Mouse (Mus musculus) inflammation-experienced regulatory T-cells, adult 6 months (primary cell): ENCODE data around the gene Srrm2. TPM values are rescaled to one million over a fixed set of nuclear protein-coding genes. Genes with fewer than 3 reads are reported as not detected.
"Not testable (repeated sequence)": the region's sequence is repeated elsewhere in the genome, so short reads cannot be mapped to it uniquely, and the experiment has no call there.

Source experiments
- ATAC-seq: one replicate; pipeline ENCODE4 v1.8.0; 2017
- polyA plus RNA-seq, 3 experiments: library from polyadenylated mRNA; unstranded; fragments of 100-300 nt; shearing (Covaris generic); gene quantifications; one replicate each; pipeline ENCODE4 v1.2.1; 2017

Srrm2 gene
- polyA plus RNA-seq, 3 experiments from 2014 or later = 271 to 328 (median 302) TPM

- ATAC-seq = no peak
Measured at GRCm38 (mm10) chr17:23770493-23770892, 19.8 kb upstream of the Srrm2 start.

GRCm38 (mm10) chr17:23770896-23771283, 19.4 kb upstream of the Srrm2 start:
- no peak for ATAC-seq

GRCm38 (mm10) chr17:23771284-23772218, 18.8 kb upstream of the Srrm2 start, which contains the start of gene Flywch1:
Gene Flywch1 (minus strand): TSS chr17:23771602.
- ATAC-seq = peak; percentile 99

- not testable (repeated sequence) for ATAC-seq
Measured at GRCm38 (mm10) chr17:23772219-23772556, 18.1 kb upstream of the Srrm2 start.

GRCm38 (mm10) chr17:23773676-23774075, 16.7 kb upstream of the Srrm2 start:
- ATAC-seq = no peak

GRCm38 (mm10) chr17:23774090-23774489, 16.2 kb upstream of the Srrm2 start:
- ATAC-seq = peak; percentile 54

- ATAC-seq = no peak
Measured at GRCm38 (mm10) chr17:23776216-23776615, 14.1 kb upstream of the Srrm2 start.

DNA sequence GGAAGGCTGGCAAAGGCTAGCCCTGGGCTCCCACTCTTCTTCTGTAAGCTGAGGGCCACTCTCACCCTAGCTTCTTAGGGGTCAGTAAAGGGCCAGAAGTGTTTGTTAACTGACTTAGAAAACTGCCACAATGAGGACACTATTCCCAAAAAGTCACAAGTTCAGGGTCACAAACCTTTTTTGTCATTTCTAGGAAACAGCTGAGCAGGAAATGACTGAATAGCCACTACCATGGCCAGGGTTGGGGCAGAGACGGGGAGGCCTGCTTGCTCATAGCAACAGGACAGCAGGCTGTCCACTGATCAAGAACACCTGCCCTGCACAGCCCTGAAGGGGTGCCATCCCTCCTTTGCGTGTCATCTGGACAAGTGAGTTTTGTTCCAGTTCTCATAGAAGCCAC, 13.2 kb upstream of the Srrm2 start:
- no peak for ATAC-seq

GRCm38 (mm10) chr17:23778447-23778846, 11.9 kb upstream of the Srrm2 start:
- ATAC-seq = no peak

GRCm38 (mm10) chr17:23783352-23783751, 7.0 kb upstream of the Srrm2 start:
- ATAC-seq = no peak

DNA sequence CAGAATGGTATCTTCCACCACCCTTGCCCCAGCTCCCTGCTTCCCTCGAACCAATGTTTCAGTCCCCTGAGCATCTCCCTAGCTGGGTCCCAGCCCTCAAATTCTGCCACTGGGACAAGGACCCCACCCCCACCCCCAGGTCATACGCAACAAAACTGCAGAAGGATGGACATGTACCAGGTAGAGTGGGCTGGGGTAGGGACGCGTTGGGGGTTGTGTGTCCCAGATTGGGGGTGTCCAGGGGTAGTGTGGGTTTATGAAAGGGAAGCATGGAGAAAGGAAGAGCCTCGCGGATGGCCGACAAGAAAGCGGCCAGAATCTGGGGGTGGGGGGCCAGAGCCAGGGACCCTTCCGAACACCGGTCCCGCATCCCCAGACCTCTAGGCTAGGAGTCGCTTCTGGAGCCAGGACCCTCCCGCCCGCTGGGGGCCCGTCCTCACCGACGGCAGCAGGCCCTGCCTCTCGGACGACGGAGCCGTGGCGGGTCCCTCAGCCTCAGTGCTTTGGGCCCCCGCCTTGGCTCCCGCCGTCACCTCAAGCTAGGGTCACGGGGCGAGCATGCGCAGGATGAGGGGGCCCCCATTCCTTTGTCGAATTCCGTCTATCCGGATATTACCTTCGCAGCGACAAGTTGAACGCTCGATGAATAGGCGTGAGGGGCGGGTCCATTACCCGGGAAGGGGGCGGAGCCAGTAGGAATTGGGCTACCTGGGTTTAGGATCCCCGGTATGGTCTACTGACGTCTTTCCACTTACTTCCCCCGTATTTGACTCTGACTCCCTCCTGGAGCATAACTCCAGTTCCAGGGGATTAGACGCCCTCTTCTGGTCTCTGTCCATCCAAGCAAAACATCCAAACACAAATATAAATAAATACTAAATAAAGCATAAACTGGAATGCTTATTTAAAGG, 4.5 kb upstream of the Srrm2 start, which contains the start of gene Flywch2:
Flywch2 (minus strand) TSS at position 521 of the 911 bp plus-strand sequence.
- peak; percentile 93 for ATAC-seq

GRCm38 (mm10) chr17:23786510-23786931, 3.8 kb upstream of the Srrm2 start:
- peak; percentile 25 for ATAC-seq

DNA sequence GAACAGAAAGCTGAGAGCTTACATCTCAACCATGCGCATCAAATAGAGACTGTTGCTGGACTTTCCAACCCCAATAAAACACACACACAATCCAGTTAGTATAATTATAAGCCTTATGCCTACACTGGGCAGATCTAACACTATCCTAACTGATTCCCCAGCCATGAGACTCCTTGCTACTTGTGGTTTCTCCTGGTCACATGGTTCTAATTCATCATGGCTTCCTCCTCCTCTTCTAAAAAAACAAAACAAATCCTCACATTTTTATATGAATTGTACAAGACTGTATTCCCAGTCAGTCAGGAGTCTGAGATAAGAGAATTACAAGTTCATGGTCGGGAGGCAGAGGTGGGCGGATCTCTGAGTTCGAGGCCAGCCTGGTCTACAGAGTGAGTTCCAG, 1.4 kb upstream of the Srrm2 start:
- ATAC-seq = no peak

GRCm38 (mm10) chr17:23789749-23790268, 523 bp upstream of the Srrm2 start:
- no peak for ATAC-seq

GRCm38 (mm10) chr17:23791079-23791357, 686 bp downstream of the Srrm2 start:
- ATAC-seq = peak; percentile 27

DNA sequence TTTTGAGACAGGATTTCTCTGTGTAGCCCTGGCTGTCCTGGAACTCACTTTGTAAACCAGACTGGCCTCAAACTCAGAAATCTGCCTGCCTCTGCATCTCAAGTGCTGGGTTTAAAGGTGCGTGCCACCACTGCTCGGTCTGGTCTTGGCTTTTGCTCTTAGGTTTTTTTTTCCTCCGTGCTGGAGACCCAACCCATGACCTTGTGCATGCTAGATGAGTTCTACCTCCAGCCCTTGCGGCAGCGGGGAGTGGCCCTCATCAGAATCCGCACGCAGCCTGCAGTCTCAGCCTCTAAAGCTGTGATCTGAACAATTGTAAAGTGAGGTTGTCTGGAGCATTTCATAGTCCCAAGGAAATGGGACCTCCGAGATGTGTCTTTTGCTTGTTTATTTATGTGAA, 5.0 kb downstream of the Srrm2 start:
- no peak for ATAC-seq

DNA sequence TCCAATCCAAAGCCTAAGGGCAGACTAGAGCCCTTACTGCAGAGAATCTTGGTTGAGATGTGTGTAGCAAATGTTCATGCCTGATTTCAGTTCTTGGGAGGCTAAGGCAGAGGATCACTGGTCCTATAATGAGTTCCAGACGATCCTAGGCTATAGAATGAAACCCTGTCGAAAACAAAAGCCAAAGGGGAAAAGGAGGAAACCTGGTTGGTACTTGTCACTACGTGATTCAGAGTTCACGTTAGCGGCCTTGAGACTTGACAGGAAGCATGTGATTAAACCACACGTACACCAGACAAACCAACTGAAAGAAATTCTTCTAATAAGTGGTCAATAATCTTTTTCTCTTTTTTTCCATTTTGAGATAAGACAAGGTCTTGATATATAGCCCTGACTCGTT, 7.0 kb downstream of the Srrm2 start:
- ATAC-seq = peak; percentile 95

DNA sequence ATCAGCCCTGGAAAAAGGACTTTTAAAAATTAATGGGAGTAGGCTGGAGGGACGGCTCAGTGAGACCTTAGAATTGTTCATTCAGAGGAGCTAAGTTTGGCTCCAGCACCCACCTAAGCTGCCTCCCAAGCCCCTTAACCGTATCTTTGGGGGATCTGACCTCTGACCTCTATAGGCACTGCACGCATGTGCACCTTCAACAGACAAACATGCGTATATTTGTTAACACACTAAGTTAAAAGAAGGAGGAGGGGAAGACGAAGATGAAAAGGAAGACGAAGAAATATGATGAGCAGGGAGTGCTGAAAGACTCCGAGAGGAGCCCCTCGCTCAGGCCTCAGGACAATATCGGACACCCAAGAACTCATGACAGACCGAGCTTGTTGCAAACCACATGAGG, 11.3 kb downstream of the Srrm2 start:
- ATAC-seq = no peak

DNA sequence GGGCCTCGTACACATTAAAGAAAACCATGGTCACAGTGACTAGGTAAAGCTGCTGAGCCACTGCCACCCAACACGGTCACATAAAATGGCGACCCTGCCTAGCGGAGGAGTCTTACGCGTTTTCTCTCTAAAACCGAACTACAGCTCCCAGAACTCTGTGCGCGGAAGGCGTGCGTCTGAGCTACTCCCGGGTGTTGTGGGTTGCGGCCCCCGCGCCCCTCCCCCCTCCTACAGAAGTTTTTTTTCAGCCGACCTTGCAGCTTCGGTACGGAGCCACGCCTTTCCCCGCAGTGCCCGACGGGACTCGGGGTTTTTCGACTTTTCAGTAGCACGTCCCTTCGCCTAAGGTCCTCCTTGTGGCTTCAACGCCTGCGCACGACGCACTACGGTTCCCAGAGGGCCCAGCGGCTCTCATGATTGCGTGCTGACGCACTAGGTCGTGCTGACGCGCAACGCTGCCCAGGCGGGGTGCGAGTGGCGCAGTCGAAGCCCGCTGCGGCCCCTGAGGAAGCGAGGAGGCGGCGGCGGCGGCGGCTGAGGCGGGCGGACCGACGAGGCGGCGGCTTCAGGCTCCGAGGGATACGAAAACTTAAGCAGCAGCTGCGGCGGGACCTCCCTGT, 12.5 kb downstream of the Srrm2 start:
- ATAC-seq = peak; percentile 87

GRCm38 (mm10) chr17:23803366-23804041, 13.2 kb downstream of the Srrm2 start:
- ATAC-seq = no peak

DNA sequence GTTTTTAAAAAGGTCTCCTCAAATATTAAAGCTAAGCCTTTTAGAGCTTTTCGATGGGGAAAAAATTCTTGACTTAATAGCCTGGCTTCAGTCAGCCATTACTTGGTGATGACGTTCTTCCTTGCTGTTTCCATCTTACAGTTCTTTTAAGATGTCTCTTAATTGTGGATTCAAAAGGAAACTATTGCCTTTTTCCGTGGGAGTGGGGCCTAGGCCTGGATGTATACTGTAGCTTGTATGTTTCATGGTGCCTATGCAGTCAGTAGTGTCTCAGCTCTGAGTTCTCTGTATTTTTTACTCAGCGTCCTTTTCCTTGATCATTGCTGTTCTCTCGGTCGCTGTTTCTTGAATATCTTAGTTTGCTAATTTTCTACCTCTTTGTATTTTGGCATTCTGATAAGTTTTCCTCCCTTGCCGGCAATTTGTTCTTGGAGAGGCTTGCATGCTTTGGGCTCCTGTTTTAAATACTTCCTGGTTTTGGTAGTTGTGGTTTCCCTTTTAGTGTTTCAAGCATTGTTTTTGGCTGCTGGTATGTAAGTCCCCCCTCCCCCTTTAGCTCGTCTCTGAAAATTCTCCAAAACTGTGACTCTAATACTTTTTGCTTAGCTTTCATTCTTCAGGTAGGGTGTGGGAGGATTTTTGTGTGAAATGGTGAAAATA, 14.2 kb downstream of the Srrm2 start:
- peak; percentile 8 for ATAC-seq

DNA sequence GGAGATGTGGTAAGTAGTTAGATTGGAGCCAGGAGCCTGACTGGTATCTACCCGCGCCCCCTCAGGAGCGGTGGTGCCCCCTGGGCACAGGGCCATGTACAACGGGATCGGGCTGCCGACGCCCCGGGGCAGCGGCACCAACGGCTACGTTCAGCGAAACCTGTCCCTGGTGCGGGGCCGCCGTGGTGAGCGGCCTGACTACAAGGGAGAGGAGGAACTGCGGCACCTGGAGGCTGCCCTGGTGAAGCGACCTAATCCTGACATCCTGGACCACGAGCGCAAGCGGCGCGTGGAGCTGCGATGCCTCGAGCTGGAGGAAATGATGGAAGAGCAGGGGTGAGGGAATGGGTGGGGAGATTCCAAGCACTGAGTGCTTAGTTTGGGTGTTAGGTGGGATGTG, 16.5 kb downstream of the Srrm2 start:
- no peak for ATAC-seq
